Mouse (Mus musculus): ENCODE measurements around the gene Basp1. TPM values are rescaled to one million over a fixed set of nuclear protein-coding genes. Genes with fewer than 3 reads are reported as not detected.

The Basp1 gene
- total RNA-seq, 2 experiments from 2014 or later: not detected

Other genes with a start within 250 kb of the Basp1 start
- gene Myo10, start 208.8 kb upstream of the Basp1 start, total RNA-seq (2015; ENCODE audit: low replicate concordance): 4.7 and 8.4 TPM in 2 replicates
- 2.2 and 7.9 TPM in 2 replicates for gene Myo10, start 208.8 kb upstream of the Basp1 start, total RNA-seq (2017; ENCODE audit: low replicate concordance)

Measured in erythroid progenitor cell, adult 5-6 weeks (primary cell).